Mouse (Mus musculus): ENCODE results near the gene Gigyf2.
"Not testable (repeated sequence)": the region's sequence is repeated elsewhere in the genome, so short reads cannot be mapped to it uniquely, and the experiment has no call there.

The Gigyf2 gene

GRCm38 (mm10) chr1:87449432-87449831, 122.6 kb downstream of the Gigyf2 start:
- no peak for DNase-seq (ENCODE audit: low spot score)

- no peak for DNase-seq (ENCODE audit: low spot score)
These were observed 129.6 kb downstream of the Gigyf2 start for GRCm38 (mm10) chr1:87456425-87456824.

- DNase-seq (ENCODE audit: low spot score): no peak
These were observed 131.2 kb downstream of the Gigyf2 start for GRCm38 (mm10) chr1:87458045-87458444.

- DNase-seq (ENCODE audit: low spot score): not testable (repeated sequence)
These were observed 133.1 kb downstream of the Gigyf2 start for GRCm38 (mm10) chr1:87459856-87460255.

- no peak for DNase-seq (ENCODE audit: low spot score)
These were observed 140.7 kb downstream of the Gigyf2 start for GRCm38 (mm10) chr1:87467469-87467868.

GRCm38 (mm10) chr1:87468321-87468720, 141.5 kb downstream of the Gigyf2 start:
- DNase-seq (ENCODE audit: low spot score): no peak

GRCm38 (mm10) chr1:87469971-87470370, 143.2 kb downstream of the Gigyf2 start, which contains the start of gene Snorc:
Gene Snorc, plus strand, starts transcription at chr1:87470271.
- not testable (repeated sequence) for DNase-seq (ENCODE audit: low spot score)

- DNase-seq (ENCODE audit: low spot score): no peak
These were observed 145.1 kb downstream of the Gigyf2 start for GRCm38 (mm10) chr1:87471914-87472313.

GRCm38 (mm10) chr1:87472576-87472975, 145.8 kb downstream of the Gigyf2 start:
- no peak for DNase-seq (ENCODE audit: low spot score)

GRCm38 (mm10) chr1:87475076-87475895, 148.5 kb downstream of the Gigyf2 start:
- peak; percentile 75 for DNase-seq (ENCODE audit: low spot score)

- DNase-seq (ENCODE audit: low spot score): no peak
These were observed 155.7 kb downstream of the Gigyf2 start for GRCm38 (mm10) chr1:87482546-87482945.

- peak; percentile 78 for DNase-seq (ENCODE audit: low spot score)
These were observed 159.6 kb downstream of the Gigyf2 start for GRCm38 (mm10) chr1:87486386-87486785.

GRCm38 (mm10) chr1:87492285-87492684, 165.5 kb downstream of the Gigyf2 start:
- DNase-seq (ENCODE audit: low spot score): no peak

GRCm38 (mm10) chr1:87493542-87493941, 166.7 kb downstream of the Gigyf2 start:
- no peak for DNase-seq (ENCODE audit: low spot score)

Data from left cerebral cortex, adult 11 months (tissue).